Mouse (Mus musculus) lung, postnatal 10 days (tissue): ENCODE measurements at regions not wholly inside any gene's neighbourhood (a gene's known extent, or its start where the extent isn't known, plus 50 kb on each side); places are given as distances from the start of the nearest gene placed in this dataset.

ENCODE experiments used
- DNase-seq: peaks from one replicate; pipeline ENCODE4 v3.0.0; 2021

DNA sequence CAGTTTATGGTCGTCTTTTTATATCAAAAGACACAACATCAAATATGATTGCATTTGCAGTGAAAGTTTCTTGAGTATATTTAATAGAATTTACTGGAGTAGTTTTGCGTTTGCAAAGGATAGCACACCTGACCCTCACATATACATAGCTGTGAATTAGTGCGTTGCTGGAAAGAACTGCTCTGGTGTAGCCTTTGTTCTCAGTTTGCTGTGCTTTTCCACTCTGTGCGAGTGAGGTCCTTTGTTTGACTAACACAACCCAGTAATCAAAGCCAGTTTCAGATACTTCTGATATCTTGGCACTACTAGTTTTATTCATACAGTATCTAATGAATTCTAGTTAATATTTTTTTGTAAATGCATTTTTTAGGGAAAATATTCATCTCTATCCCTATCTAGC, 84.7 kb downstream of the Trim52 start:
- DNase-seq, result no peak

DNA sequence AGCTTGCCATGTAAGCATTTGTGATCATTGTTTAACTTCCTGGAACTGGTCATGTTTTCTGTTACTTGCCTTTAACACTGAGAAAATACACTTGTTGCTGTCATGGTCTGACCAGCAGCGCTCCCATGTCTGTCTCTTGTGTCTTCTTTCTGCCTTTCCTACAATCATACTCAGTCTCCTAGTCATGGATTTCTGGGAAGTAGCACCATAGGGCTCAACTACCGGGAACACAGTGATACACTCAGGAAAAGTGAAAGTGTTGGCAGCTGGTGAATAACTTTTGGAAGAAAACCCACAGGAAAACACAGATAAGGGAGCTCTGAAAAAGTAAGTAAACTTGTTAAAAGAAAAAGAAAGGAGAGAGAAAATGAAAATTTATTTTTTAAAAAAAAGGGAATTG, 87.6 kb downstream of the Trim52 start:
- no peak for DNase-seq

DNA sequence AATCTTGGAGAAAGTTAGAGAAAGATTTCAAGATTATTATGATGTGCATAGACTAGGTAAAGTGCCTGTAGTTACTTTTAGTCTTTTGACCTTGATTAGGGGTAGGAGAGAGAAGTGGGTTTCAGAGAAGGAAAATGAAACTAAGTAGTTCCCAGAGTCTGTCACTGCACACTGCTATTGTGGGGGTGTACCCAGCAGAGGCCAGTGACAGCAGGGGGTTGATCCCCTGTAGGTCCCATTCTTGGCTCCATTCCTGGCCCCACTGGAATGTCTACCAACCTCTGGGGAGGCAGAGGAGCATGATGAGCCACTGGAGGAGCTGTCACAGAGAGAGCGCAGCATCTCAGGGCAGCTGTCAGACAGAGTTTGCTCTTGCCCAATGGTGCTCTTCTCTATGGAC, 88.1 kb downstream of the Trim52 start:
- no peak for DNase-seq

DNA sequence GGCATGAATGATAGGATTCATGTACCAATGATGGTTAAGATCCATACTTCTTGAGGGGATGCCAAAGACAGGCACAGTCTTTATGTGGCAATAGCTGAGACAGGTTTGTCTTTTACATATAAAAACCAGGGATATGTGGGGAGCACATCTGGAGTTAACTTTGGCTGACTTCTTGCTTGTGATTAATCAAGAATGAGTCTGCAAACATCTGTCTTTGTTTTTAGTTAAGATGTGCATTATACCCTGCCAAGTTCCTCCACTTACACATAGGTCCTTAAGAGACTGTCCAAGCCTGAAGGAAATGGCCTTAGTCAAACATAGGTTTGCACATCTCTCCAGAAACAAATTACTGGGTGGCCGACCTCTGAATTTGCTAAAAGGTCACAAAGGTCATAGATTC, 91.8 kb downstream of the Trim52 start:
- no peak for DNase-seq

DNA sequence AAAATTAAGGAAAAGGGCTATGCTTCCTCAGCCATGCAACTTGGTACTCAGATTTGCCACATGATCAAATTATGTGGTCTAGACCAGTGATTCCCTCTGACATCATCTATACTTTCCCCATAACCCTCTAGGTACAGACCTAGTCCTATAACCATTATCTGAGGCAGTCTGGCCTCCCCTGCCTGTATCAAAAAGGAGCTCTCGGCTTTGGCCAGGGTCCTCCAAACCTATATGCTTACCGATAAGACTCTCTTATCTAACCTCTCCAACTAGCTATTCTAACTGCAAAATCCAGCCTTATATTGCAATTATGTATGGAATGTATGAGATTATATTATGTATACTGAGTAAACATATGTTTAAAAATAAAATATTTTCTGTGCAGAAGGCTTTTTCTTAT, 93.1 kb downstream of the Trim52 start:
- DNase-seq, result no peak

DNA sequence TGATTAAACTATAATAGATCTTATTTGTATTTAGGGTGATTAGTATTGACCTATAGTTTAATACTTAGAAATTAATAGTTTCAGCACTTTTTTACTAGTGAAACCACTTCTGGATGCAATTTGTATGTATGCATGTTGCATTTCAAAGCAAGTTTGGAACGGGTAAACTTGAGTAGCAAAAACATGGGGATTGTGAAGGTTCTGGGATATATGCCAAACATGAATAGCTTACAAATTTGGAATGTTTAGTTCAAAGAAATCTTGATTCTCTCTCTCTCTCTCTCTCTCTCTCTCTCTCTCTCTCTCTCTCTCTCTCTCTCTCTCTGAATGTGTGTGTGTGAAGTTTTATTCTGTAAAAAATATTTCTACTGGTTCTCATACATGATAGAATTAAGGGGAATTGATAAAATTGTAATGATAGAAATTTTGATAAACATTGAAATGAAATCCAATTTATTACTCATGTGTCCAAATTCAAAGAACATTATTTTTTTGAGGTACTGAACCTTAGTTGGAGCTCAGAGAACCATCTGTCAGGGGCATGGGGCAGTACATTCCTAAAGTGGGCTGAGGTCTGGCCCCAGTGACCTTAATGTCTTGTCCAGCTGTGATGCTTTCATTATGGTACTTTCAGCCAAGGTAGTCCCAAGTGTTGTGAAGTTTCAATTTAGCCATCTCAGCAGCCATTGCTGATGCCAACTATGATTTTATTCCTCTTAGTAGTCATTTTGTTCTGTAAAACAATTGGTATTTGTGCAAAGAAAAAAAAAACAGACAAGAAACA, 93.7 kb downstream of the Trim52 start:
- no peak for DNase-seq

DNA sequence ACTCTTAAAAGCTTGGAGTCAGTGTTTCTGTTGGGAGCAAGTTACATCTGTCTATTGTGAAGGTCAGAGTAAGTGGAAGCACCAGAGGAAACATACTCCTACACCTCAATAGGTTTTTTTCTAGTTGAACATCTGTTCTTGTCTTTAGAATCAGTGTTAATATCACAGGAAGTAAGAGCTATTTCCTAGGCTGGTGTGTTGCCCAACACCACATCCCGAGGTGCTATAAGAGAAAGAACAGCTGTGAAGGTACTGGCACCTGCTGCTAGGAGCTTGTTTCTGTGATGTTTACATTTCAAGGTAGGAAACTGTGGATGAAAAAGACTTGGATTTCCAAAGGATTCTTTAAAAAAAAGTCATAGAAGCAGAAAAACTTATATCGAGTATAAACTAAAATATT, 105.1 kb downstream of the Trim52 start:
- DNase-seq, result no peak

DNA sequence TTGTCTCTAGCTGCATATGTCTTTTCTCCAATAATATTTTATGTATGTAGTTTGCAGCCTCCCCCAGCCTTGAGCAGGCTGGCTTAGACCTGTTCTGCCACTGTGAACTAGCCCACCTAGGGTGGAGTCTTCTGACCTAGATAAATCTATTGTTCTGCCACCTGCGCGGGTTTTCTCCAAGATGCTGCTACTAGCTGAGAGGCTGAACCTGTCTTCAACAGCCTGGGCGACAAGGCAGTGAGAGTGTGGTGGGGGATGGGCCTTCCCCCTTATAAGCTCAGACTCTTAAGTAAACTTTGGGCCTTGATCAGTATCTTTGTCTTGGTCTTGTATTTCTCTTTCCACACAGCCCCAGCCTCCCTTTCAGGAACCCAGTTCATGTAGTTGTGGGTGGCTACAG, 111.7 kb downstream of the Trim52 start:
- DNase-seq, result no peak

DNA sequence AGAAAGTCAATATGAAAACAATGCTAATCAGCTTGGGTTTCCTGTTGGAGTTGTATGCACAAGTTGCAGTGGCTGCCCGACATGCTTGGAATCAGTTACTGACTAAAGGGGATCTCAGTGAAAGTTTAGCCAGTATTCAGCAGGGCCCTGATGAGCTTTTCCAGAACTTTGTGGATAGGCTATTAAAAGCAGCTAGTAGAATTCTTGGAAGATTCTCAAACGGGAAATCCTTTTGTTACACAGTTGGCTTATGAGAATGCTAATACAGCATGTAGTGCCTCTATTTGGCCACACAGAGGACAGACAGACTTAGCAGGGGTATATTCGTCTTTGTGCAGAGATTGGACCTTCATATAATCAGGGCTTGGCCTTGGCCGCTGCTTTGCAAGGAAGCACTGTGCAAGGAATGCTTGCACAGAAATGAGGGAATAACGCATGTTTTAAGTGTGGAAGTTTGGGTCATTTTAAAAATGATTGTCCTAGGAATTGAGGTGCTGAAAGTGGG, 113.3 kb downstream of the Trim52 start:
- no peak for DNase-seq

DNA sequence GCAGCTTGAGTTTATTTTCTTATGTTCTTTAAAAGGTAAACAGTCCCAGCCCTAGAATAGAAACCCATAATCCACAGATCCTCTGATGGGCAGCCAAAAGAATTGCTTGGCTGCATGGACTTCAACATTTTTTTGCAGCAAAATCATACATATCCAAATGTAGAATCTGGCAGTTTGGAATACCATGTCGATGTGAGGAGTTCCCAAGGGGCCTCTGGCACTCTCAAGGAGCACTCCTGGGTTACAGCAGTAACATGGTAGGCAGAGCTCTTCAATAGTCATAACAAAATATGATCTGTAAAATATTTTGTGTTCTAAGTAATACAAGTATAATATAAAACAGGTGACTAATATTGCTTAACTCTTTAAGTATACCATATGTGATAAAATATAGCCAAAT, 119.4 kb downstream of the Trim52 start:
- DNase-seq, result no peak

DNA sequence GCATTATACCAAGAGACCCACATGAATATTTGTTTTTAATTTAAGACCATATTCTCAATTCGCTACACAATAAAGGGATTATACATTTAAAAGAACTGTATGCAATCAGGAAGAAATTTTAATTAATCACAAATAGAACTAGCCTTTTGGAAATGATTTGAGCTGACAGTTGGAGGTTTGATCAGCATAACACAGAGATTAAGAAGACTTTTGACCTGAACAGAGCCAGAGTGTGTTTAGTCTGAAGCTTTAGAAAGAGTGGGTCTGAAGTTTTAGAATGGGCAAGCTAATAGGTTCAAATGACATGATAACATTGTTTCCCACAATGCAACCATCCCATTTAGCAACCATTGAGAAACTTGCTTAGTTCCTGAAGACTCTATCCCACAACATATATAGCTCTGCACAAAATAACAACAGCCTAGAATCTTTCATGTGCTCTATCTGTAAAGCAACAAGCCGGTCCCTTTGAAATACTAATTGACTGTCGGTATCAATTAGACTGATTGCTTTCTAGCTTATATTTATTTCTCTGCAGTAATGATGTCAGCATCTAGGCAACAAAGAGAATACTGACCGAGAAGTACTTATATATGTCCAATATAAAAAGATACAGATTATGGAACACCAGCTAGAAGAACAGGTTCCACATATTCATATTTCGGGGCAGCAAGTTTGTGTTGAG, 135.9 kb downstream of the Trim52 start:
- DNase-seq, result no peak

DNA sequence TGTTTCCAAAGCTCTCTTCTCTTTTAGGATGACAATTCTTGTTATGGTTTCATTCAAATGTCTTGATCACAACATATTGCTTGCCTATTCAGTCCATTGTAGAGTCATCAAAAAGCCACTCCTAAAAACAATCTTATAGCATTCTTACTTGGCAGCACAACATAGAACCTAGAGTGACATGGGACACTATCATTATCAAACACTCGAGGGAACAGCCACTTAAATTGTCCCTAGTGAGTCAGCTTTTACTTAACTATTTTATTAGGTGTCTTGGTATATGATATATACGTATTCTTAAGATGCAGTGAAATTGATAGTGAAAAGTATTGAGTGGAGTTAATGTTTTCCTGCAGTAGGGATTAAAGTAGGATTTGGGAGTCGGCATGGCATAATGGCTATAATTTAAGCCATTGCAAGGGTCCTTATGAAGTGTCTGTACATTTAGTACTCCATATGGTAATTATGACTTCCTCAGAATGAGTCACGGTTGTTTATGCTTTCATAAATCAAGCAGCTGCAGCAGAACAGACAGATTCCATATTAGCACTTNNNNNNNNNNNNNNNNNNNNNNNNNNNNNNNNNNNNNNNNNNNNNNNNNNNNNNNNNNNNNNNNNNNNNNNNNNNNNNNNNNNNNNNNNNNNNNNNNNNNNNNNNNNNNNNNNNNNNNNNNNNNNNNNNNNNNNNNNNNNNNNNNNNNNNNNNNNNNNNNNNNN, 153.6 kb downstream of the Trim52 start:
- DNase-seq, result no peak

DNA sequence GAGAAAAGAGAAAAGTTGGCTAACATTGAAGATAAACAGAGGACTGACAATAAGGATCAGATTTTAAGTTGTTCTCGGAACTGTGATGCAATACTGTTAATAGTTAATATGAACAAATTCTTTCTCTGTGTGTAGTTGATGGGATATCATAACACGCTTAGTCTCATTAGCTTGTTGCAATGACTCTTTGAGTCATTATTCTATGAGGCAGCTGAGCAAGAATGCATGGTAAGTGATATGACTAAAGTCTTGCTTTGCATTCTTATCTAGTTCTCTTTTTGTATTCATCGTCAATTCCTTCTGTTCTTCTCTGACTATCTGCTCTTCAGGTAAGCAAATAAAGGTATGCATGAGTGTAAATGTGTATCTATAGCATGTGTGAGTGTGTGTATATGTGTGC, 159.3 kb downstream of the Trim52 start:
- no peak for DNase-seq

DNA sequence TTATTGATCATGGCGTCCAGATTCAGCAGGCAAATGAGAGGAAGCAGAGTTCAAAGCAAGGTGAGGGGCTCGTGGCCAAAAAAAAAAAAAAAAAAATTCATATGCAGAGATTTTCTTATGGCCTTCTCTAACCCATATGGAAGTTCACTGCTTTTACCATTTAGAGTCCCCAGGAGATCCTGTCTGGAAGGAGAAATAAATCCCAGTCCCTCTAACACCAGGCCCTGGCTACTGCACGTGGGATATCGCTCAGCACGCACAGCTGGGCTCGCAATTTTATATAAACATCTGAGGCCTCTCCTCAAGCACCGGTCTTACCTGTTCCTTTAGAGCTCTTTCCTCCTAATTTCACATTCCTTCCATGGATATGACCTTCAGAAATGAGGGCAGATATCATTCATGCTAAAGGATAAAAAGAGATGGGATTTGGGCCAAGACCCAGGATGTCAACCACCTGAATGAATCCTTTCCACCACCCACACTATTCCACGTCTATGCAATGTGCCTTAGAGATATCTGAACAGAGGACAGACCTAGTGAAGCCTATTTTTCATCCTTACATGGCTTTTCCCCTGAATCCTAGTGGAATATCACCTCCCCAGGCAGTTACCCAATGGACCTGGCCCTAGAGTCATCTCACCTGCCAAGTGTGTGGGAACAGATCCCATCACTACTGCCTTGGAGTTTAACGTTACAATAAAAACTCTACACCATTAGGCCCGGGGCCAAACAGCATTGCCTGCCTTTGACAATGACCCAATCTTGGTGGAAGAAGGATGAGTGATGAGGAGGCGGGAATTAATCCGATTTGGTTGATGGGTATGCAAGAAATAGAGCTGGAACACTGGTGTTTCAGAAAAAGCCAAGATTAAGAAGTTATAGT, 161.9 kb downstream of the Trim52 start:
- DNase-seq, result no peak

DNA sequence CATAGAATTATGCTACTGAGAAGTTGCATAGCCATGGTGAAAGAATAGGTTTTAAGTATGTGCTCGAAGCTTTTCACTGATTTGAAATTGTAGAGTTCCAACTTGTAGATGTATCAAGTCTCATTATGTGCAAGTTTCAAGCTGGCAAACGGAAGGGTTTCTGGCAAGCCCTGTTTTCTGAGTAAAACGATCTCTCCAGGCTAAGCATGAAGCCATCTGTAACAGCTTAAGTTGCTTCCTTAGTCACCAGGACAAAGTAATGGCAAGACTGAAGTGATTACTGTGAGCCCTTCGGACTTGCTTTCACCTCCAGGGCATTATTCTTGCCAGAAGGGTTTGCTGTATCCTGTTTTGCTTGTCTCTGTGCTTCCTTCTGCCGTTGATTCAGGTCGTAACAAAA, 163.7 kb downstream of the Trim52 start:
- DNase-seq, result no peak

DNA sequence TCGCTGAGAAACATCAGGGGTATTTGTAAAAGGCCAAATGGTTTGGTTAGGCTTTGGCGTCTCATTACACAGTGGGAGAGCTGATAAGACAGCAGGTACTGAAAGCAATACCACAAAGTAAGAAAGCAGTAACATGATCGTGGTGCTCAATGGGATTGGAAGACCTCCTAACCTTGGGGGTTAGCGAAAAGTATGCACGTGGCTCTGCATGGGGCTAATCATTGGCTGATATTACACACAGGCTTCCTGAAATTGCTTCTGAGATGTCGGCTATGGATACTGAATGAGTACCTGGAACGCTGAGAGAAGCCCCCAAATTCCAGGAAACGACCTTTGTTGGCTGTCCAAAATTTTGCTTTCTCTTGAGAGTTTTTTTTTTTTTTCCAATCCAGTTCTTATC, 207.6 kb downstream of the Trim52 start:
- DNase-seq, result no peak

DNA sequence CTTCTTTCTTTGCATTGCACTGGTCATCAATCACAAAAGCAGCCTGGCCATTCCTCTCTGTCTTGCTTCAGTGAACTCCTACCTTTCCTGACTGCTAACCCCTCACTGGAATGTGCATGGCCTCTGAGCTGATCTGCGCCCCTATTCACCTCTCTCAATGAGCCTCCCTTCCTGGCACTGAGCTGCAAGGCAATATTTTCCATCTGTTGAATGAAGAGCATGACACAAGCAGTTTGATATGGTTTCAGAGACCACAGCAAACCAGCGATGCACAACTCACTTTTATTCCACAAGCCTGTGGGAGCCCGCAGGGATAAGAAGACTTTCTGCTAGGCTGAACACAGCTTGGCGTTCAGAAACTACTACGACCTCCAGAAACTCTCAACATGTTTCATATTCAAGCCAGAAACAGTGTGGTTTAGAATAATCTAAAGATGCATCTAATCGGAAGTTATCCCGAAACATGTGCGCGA, 208.1 kb downstream of the Trim52 start:
- no peak for DNase-seq

DNA sequence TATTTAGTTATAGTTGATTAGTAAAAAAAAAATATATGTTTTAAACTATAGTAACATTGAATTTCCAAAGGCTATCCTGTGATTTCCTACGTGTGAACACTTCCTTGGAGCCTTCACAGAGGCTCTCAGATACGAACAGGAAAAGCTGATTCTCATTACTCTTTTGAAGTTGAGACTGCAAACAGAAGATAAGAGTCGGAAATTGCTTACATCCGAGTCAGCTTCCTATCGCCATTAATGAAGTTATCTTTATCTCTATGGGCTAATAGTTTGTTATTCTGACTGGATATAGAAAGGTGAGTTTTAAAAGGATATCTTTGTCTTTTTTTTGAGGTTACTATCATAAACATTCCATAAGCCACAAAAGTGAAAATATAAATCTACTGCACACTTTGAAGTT, 212.8 kb downstream of the Trim52 start:
- DNase-seq, result peak; percentile 2

DNA sequence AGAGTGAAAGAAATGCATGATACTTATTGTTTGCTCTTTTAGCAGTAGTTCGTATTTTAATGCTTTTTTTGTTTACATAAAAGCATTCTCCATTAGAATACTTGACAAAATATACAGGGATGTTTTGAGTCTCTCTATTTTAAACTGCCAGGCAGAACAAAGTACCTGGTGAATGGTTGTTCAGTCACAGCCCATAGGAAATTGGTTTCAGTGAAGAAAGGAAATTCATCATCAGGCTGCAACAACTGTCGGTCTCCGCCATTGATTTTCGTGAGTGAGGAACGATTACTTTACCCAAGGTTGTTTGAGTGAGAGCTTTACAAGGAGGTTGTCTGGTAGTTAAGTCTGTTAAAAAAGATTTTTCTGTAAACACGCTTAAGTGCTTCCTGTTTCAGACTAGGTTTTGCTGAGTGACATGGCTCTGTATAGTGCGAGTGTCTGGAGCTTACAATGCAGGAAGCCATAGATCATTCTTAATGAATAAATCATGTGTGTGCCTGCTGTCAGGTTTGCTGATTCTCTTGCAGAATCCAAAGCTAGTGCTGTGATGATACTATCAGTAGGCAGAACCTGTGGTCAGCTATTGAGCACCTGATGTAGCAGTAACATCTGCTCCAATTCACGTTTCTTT, 221.8 kb downstream of the Trim52 start:
- DNase-seq, result no peak

DNA sequence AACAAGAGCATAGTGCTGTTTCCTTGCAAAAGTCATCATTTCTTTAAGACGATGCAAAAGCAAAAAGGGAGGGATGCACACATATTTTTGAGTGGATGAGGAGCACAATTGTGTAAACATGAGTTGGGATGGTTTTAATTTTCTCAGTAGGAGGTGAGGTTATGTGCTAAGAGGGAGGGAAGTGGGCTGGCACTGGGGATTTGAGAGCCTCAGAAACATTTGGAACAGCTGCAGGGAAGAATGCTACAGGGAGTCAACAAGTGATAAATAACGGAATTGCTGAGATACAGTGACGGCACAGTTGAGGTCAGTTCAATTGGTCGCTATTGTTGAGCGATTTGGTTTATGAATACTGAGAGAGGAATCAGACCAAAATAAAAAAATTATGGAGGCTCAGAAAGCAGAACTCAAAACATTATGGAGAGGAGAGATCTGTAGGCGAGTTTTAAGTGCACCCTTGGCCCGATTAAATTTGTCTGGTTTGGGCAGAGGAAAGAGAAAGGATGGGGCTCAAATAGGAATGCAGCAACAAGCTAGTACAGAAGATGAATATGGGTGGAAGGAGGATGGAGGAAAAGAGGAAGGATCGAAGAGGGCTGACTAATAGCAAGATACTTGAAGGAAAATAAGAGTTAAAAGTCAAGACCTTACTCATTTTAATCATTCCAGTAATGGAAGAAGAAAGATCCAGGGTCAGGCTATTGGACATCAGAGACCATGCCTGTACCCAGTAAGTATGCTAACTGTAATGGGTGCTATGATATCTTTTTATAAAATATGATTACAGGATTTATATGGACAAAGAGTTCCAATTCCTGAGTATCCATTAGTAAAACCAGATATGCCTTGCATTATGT, 259.0 kb downstream of the Trim52 start:
- no peak for DNase-seq

DNA sequence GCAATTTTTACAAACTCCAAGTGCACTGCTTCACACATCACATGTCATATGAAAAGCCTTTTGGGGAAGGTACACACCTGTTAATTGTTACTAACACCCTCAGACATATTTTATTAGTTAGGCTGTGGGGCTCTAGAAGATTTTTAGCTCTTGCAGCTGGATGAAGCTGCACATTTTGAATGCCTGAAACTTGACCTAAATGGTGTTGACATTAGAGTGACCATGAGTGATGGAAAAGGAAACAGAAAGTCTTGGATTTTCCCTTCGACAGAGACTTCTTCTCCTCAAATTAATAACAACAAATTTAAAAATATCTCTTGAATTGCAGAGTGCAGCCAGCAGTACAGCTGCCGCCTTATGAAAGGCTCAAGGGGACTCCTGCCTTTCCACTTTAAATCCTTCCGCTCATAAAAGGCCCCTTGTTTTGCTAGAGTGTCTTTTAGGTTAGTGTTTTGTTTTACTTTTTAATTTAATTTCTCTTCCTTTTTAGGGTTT, 259.7 kb downstream of the Trim52 start:
- no peak for DNase-seq
